Mouse (Mus musculus): ENCODE measurements around the gene Agtpbp1. TPM values are rescaled to one million over a fixed set of nuclear protein-coding genes. Genes with fewer than 3 reads are reported as not detected.

The Agtpbp1 gene
- total and polyA plus RNA-seq, 3 experiments = 24.2 to 117 (median 33.7) TPM

DNA sequence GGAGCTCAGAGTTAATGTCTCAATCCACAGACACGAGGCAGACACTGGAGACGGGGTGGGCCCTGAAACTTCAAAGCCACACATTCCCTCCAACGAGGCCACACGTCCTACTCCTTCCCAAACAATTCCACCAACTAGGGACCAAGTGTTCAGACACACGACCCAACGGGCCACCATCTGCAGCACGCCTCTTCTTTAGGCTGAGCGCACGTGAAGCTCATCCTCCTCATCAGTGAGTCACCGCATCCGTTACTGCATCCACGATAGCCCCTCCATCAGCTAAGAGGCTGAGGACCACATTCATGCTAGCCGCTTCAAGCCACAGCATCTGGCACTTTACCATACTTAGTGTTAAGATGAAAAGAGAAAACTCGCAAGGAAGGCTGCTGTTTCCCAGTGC, 107.6 kb downstream of the Agtpbp1 start:
- Histone ChIP-seq H3K4me3 (ENCODE audit: control insufficient read depth in 1 of 2, insufficient read depth in 1 of 2, low read depth in 2 of 2, low read length in 2 of 2) (no peak overlapping the region), H3K27me3 (ENCODE audit: control insufficient read depth in 1 of 2, insufficient read depth in 2 of 2, low read length in 2 of 2) (no peaks in the 10 kb centered on the region), H3K9me3 (replicated peaks; ENCODE audit: insufficient read depth, low read length) (no peaks in the 10 kb centered on the region), H3K27ac (ENCODE audit: control insufficient read depth, low read depth, low read length) (no peak overlapping the region), H3K36me3 (ENCODE audit: control insufficient read depth in 1 of 2, insufficient read depth in 2 of 2, low read length in 2 of 2) (peaks cover 0 to 1% of the 10 kb centered on the region in 2 experiments; a peak in 1 of 4 replicates), H3K79me2 (ENCODE audit: control insufficient read depth, insufficient read depth, low read length, poor library complexity) (no peaks in the 10 kb centered on the region), H3K4me1 (ENCODE audit: control insufficient read depth in 1 of 2, insufficient read depth in 2 of 2, low read length in 2 of 2) (no peaks in the 10 kb centered on the region), H3K9ac (ENCODE audit: control insufficient read depth, low read depth, low read length, poor library complexity, severe bottlenecking) (no peak overlapping the region)
- no peak for DNase-seq (ENCODE audit: low read depth, low spot score)
- TF ChIP-seq MAFK (IDR thresholded peaks at IDR 0.05; ENCODE audit: borderline replicate concordance, low read depth, low read length) = no peak
- no peak for TF ChIP-seq TCF12 (IDR thresholded peaks at IDR 0.05; ENCODE audit: low read depth, low read length)
- no peak for TF ChIP-seq ELF1 (IDR thresholded peaks at IDR 0.05; ENCODE audit: low read depth, low read length)
- TF ChIP-seq MAZ (IDR thresholded peaks at IDR 0.05; ENCODE audit: low read depth, low read length) = no peak
- TF ChIP-seq POLR2AphosphoS2 (IDR thresholded peaks at IDR 0.05; ENCODE audit: low read length) = no peak
- no peak for TF ChIP-seq NRF1 (IDR thresholded peaks at IDR 0.05; ENCODE audit: insufficient read depth, low read depth, low read length, poor library complexity, severe bottlenecking)
- TF ChIP-seq RCOR1 (IDR thresholded peaks at IDR 0.05; ENCODE audit: low read depth, low read length) = no peak
- TF ChIP-seq UBTF (IDR thresholded peaks at IDR 0.05; ENCODE audit: borderline replicate concordance, insufficient read depth, low read depth, low read length) = no peak
- TF ChIP-seq EP300 (IDR thresholded peaks at IDR 0.05; ENCODE audit: low read depth in 1 of 2, low read length in 2 of 2) = no peak

DNA sequence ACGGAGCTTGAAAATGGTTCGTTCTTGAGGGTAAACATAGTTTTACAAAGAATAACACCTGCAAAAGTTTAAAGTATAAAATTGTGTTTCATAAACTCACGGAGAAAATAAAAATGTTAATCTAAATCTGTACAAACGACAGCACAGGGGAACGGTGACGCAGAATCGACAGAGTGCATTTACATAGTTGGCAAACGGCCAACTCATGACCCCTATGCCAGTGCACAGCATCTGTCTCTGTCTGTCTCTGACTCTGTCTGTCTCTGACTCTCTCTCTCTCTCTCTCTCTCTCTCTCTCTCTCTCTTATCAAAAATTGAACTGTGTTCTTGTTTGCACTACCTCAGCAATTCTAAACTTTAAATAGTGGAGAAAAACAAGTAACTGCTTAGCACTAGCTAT, 110.1 kb downstream of the Agtpbp1 start:
- Histone ChIP-seq H3K9ac (ENCODE audit: control insufficient read depth, low read depth, low read length, poor library complexity, severe bottlenecking) (no peak overlapping the region), H3K27ac (ENCODE audit: control insufficient read depth, low read depth, low read length) (no peak overlapping the region), H3K4me3 (ENCODE audit: control insufficient read depth in 1 of 2, insufficient read depth in 1 of 2, low read depth in 2 of 2, low read length in 2 of 2) (no peak overlapping the region), H3K27me3 (ENCODE audit: control insufficient read depth in 1 of 2, insufficient read depth in 2 of 2, low read length in 2 of 2) (no peaks in the 10 kb centered on the region), H3K4me1 (ENCODE audit: control insufficient read depth in 1 of 2, insufficient read depth in 2 of 2, low read length in 2 of 2) (no peaks in the 10 kb centered on the region), H3K36me3 (ENCODE audit: control insufficient read depth in 1 of 2, insufficient read depth in 2 of 2, low read length in 2 of 2) (peaks cover 0 to 1% of the 10 kb centered on the region in 2 experiments; a peak in 1 of 4 replicates), H3K79me2 (ENCODE audit: control insufficient read depth, insufficient read depth, low read length, poor library complexity) (no peaks in the 10 kb centered on the region), H3K9me3 (replicated peaks; ENCODE audit: insufficient read depth, low read length) (no peaks in the 10 kb centered on the region)
- TF ChIP-seq SMC3 (IDR thresholded peaks at IDR 0.05; ENCODE audit: low read depth, low read length) (no peak), BHLHE40 (IDR thresholded peaks at IDR 0.05; ENCODE audit: borderline replicate concordance, low read depth, low read length) (no peak), MAFK (IDR thresholded peaks at IDR 0.05; ENCODE audit: borderline replicate concordance, low read depth, low read length) (no peak), TAL1 (IDR thresholded peaks at IDR 0.05; ENCODE audit: low read length) (no peak), ZNF384 (IDR thresholded peaks at IDR 0.05; ENCODE audit: low read depth, low read length) (no peak), UBTF (IDR thresholded peaks at IDR 0.05; ENCODE audit: borderline replicate concordance, insufficient read depth, low read depth, low read length) (no peak), NRF1 (IDR thresholded peaks at IDR 0.05; ENCODE audit: insufficient read depth, low read depth, low read length, poor library complexity, severe bottlenecking) (no peak), MXI1 (IDR thresholded peaks at IDR 0.05; ENCODE audit: low read depth, low read length) (no peak), USF1 (IDR thresholded peaks at IDR 0.05; ENCODE audit: low read depth, low read length) (no peak), ZC3H11A (IDR thresholded peaks at IDR 0.05; ENCODE audit: low read depth, low read length) (no peak), ELF1 (IDR thresholded peaks at IDR 0.05; ENCODE audit: low read depth, low read length) (no peak), ETS1 (IDR thresholded peaks at IDR 0.05; ENCODE audit: low read depth, low read length) (no peak), TBP (IDR thresholded peaks at IDR 0.05; ENCODE audit: low read depth, low read length) (no peak), NELFE (IDR thresholded peaks at IDR 0.05; ENCODE audit: low read depth, low read length) (no peak), POLR2AphosphoS2 (IDR thresholded peaks at IDR 0.05; ENCODE audit: low read length) (no peak), GABPA (IDR thresholded peaks at IDR 0.05; ENCODE audit: low read depth, low read length) (no peak), GATA1 (IDR thresholded peaks at IDR 0.05; ENCODE audit: low read depth, low read length) (no peak)
- DNase-seq (ENCODE audit: low read depth, low spot score) = no peak
